Mouse (Mus musculus) embryonic fibroblast, embryonic 13.5 days (primary cell): ENCODE data around the gene Fancg.

Experiments
- CTCF ChIP-seq: IDR thresholded peaks from 2 replicates; pipeline ENCODE4 v1.5.1; 2011; ENCODE audit warnings: mild to moderate bottlenecking, control low read depth, low read length, moderate library complexity, borderline replicate concordance; ENCODE audit not compliant: insufficient read depth
- POLR2A ChIP-seq: IDR thresholded peaks from 2 replicates; pipeline ENCODE4 v1.6.1; 2011; ENCODE audit warnings: low read depth, mild to moderate bottlenecking, control low read depth, low read length, moderate library complexity

DNA sequence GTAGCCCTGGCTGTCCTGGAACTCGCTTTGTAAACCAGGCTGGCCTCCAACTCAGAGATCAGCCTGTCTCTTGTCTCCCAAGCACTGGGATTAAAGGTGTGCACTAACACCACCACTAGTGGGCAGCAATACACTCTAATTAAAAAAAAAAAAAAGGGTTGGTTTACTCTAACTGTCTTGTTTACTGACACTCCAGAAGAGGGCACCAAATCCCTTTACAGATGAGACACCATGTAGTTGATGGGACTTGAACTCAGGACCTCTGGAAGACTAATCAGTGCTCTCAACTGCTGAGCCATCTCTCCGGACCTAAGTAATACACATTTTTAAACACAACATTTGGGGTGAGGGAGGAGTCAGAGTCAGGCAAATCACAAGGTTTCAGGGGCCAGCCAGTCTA is 4.5 kb downstream of the Fancg start:
- no peak for TF ChIP-seq CTCF
- no peak for TF ChIP-seq POLR2A
